Mouse (Mus musculus): ENCODE data around the gene Slc30a7. TPM values are rescaled to one million over a fixed set of nuclear protein-coding genes. Genes with fewer than 3 reads are reported as not detected.

Gene Slc30a7
- polyA plus RNA-seq, 1 experiment from 2014 or later = 32.9 TPM

DNA sequence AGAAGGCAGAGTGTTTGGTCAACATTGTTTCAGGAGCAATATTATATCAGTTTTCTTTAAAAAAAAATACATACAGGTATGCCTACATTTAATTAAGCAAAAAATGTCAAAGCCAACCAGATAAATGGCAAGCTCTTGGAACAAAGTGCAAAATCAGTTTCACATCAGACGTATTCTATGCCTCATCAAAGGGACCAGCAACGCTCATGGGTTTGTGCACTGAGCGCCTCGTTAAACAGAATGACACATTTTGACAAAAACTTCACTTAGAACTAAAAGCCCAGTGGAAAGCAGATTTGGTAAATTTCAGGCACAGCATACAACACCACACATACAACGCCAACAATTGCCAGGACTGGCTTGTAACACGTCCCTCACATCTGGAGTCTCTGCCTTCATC lies 62.8 kb downstream of the Slc30a7 start:
- H3K36me3 ChIP-seq (ENCODE audit: control insufficient read depth, insufficient read depth, low read length) = 0 out of 2 replicates have a peak, but pooled peaks cover 2% of the 10 kb centered on the region
- ATAC-seq (ENCODE audit: insufficient read depth, low FRiP score, low TSS enrichment) (no peak), DNase-seq (ENCODE audit: low spot score) (no peak)
- H3K27me3 ChIP-seq (ENCODE audit: control insufficient read depth, insufficient read depth, low read length) = no peaks in the 10 kb centered on the region
- H3K4me3 ChIP-seq (ENCODE audit: low read depth, low read length) = no peak overlapping the region
- H3K4me2 ChIP-seq (ENCODE audit: low read depth) = no peak overlapping the region
- no peak overlapping the region for H3K27ac ChIP-seq (ENCODE audit: low read depth, low read length)
- 95% methylated on average over 6 of the region's 6 CpGs for WGBS
- no peaks in the 10 kb centered on the region for H3K4me1 ChIP-seq (ENCODE audit: control insufficient read depth, insufficient read depth, low read length)
- no peaks in the 10 kb centered on the region for H3K9me3 ChIP-seq (ENCODE audit: control insufficient read depth, low read length)
- H3K9ac ChIP-seq (ENCODE audit: low read length) = no peak overlapping the region

DNA sequence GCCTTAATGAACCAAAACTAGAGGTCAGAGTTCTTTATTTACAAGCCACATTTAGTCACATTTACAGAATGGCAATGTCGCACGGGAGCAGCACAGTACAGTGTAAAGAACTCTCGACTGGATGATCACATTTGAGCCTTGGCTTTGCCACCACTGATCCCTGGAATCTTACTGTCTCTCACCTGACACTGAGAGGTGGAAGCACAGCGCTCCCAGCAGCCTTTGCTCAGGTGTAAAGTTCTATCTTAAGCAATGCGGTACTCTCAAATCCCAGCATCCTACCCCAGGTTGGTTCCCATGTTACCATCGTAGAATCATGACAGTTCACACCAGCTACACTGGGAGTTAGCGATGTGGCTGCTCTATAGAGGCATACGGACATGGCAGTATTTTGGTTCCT lies 65.7 kb downstream of the Slc30a7 start:
- 92% methylated on average over 8 of the region's 8 CpGs for WGBS
- Histone ChIP-seq H3K4me2 (ENCODE audit: low read depth) (no peak overlapping the region), H3K4me3 (ENCODE audit: low read depth, low read length) (no peak overlapping the region), H3K9ac (ENCODE audit: low read length) (no peak overlapping the region), H3K27ac (ENCODE audit: low read depth, low read length) (no peak overlapping the region), H3K27me3 (ENCODE audit: control insufficient read depth, insufficient read depth, low read length) (no peaks in the 10 kb centered on the region), H3K4me1 (ENCODE audit: control insufficient read depth, insufficient read depth, low read length) (no peaks in the 10 kb centered on the region), H3K9me3 (ENCODE audit: control insufficient read depth, low read length) (no peaks in the 10 kb centered on the region), H3K36me3 (ENCODE audit: control insufficient read depth, insufficient read depth, low read length) (0 out of 2 replicates have a peak, but pooled peaks cover 2% of the 10 kb centered on the region)
- ATAC-seq (ENCODE audit: insufficient read depth, low FRiP score, low TSS enrichment) (no peak), DNase-seq (ENCODE audit: low spot score) (no peak)

DNA sequence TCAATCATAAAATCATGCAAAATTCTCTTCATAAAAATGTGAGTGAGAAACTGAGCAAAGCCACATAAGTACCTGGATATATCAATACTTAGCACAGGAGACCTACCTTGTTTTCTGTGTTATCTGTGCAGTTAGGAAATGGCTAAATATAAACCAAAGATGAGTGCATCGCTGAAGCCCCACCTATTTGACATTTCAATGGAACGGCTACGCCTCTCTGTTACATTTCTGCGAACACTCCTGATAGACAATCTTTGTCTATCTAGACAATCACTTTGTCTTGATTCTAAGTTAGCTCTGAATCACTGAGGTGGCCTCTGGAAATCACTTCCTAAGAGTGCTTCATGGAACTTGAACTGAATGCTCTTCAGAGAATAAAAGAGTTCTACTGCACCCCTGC lies 66.7 kb downstream of the Slc30a7 start:
- ATAC-seq (ENCODE audit: insufficient read depth, low FRiP score, low TSS enrichment) = no peak
- Histone ChIP-seq H3K36me3 (ENCODE audit: control insufficient read depth, insufficient read depth, low read length) (0 out of 2 replicates have a peak, but pooled peaks cover 2% of the 10 kb centered on the region), H3K4me2 (ENCODE audit: low read depth) (no peak overlapping the region), H3K4me3 (ENCODE audit: low read depth, low read length) (no peak overlapping the region), H3K27ac (ENCODE audit: low read depth, low read length) (no peak overlapping the region), H3K9ac (ENCODE audit: low read length) (no peak overlapping the region), H3K27me3 (ENCODE audit: control insufficient read depth, insufficient read depth, low read length) (no peaks in the 10 kb centered on the region), H3K4me1 (ENCODE audit: control insufficient read depth, insufficient read depth, low read length) (no peaks in the 10 kb centered on the region), H3K9me3 (ENCODE audit: control insufficient read depth, low read length) (no peaks in the 10 kb centered on the region)
- WGBS = 95% methylated on average over 4 of the region's 4 CpGs
- no peak for DNase-seq (ENCODE audit: low spot score)

DNA sequence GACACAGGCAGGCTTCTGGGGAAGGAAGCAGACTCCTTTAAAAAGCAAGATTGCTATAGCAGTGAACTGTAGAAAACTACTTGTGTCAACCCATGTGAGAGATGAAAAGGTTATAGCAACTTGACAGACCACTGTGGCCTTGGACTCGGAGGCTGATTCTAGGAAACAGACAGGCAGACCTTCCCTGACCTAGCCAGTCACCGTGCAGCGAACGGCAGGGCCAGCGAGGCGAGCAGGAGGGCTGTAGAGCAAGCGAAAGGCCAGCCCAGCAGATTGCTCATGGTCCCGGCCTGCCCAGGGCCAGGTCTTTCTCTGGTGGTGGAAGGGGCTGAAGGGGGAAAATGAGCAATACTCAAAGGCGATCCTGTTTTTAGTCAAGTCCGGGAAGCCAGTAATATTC lies 69.4 kb downstream of the Slc30a7 start:
- no peak for ATAC-seq (ENCODE audit: insufficient read depth, low FRiP score, low TSS enrichment)
- 91% methylated on average over 10 of the region's 10 CpGs for WGBS

DNA sequence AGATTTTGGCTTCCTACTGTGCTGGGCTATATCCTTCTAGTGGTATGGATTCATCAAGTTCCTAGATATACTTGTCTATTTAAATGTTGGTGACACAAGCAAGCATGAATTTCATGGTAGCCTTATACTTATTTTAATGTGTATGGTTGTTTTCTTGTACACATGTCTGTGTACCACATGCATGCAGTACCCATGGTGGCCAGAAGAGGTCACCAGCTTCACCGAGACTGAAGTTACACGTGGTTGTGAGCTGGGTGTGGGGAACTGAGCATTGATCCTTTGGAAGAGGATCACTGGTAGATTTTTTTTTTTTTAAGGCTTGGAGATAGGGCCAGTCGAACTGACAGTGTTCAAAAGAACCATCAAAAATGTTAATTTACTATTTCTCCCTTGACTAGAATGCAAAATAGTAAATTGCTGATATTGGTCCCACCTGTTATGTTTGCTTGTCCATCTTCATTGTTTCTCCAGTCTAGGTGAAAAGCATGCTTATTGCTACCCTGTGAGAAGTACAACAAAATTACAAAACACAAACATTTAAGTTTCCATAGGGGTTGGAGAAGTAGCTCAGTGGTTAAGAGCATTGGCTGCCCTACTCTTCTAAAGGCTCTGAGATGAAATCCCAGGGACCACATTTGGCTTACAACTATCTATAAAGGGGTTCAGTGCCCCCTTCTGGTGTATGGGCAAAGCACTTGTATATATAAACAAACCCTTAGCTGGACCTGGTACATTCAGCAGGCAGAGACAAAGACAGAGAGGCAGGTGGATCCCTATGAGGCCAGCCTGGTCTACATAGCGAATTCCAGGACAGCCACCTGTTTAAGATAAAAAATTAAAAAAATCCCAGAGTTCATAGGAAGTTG lies 70.2 kb downstream of the Slc30a7 start:
- Histone ChIP-seq H3K4me1 (ENCODE audit: control insufficient read depth, insufficient read depth, low read length) (no peaks in the 10 kb centered on the region), H3K27ac (ENCODE audit: low read depth, low read length) (no peak overlapping the region), H3K9me3 (ENCODE audit: control insufficient read depth, low read length) (no peaks in the 10 kb centered on the region), H3K9ac (ENCODE audit: low read length) (no peak overlapping the region), H3K27me3 (ENCODE audit: control insufficient read depth, insufficient read depth, low read length) (no peaks in the 10 kb centered on the region), H3K4me3 (ENCODE audit: low read depth, low read length) (no peak overlapping the region), H3K36me3 (ENCODE audit: control insufficient read depth, insufficient read depth, low read length) (no peaks in the 10 kb centered on the region), H3K4me2 (ENCODE audit: low read depth) (no peak overlapping the region)
- no peak for DNase-seq (ENCODE audit: low spot score)
- WGBS = 63% methylated on average over 4 of the region's 4 CpGs
- ATAC-seq (ENCODE audit: insufficient read depth, low FRiP score, low TSS enrichment) = no peak; the same call in 1 of the 2 replicates

More for the DNA sequence above, 69.4 kb downstream of the Slc30a7 start:
- H3K36me3 ChIP-seq (ENCODE audit: control insufficient read depth, insufficient read depth, low read length) = 0 out of 2 replicates have a peak, but pooled peaks cover 2% of the 10 kb centered on the region
- no peak overlapping the region for H3K4me3 ChIP-seq (ENCODE audit: low read depth, low read length)
- no peak overlapping the region for H3K9ac ChIP-seq (ENCODE audit: low read length)
- no peaks in the 10 kb centered on the region for H3K27me3 ChIP-seq (ENCODE audit: control insufficient read depth, insufficient read depth, low read length)
- no peak for DNase-seq (ENCODE audit: low spot score)
- H3K27ac ChIP-seq (ENCODE audit: low read depth, low read length) = no peak overlapping the region
- no peak overlapping the region for H3K4me2 ChIP-seq (ENCODE audit: low read depth)
- no peaks in the 10 kb centered on the region for H3K4me1 ChIP-seq (ENCODE audit: control insufficient read depth, insufficient read depth, low read length)
- no peaks in the 10 kb centered on the region for H3K9me3 ChIP-seq (ENCODE audit: control insufficient read depth, low read length)

DNA sequence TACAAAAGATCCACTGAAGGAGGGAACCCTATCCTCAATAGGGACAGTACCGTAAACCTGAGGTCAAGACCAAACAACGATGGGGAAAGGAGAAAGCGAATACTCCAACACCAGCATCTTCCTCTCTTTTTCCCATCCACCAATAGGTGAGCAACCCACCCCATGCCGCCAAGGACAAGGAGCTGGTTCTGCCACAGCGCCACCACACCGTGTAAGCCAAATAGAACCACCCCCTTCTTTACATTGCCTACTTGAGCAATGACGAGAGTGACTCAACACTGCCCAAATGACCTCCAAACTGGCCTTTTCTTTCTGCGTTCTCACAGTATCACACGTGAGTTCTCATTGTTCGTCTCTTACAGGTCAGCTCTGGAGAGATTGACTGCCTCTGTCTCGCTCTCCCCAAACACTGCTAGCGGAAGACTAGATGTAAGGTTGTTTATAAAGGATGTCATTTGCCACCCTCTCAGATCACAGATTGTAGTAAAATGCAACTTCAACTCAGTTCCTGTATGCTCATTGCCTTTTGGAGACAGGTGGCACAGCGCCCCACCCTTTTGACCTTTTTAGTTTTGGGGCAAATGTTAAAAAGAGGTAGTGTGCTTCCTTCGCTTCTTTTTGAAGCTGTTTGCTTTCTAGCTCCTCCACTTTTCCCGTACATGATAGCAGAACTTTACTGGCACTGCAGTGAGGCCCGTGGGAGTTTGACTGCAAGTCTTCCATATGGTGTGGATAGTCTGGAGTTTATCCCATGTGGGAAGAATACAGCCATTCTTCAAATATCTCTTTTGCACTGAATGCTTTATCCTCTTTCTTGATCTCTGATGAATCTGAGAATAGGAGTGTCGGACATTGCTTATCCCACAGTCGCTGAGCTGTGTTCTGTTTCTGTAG lies 73.7 kb downstream of the Slc30a7 start:
- no peaks in the 10 kb centered on the region for H3K9me3 ChIP-seq (ENCODE audit: control insufficient read depth, low read length)
- no peak overlapping the region for H3K4me3 ChIP-seq (ENCODE audit: low read depth, low read length)
- ATAC-seq (ENCODE audit: insufficient read depth, low FRiP score, low TSS enrichment) = no peak
- no peaks in the 10 kb centered on the region for H3K4me1 ChIP-seq (ENCODE audit: control insufficient read depth, insufficient read depth, low read length)
- WGBS = 91% methylated on average over 18 of the region's 18 CpGs
- H3K27ac ChIP-seq (ENCODE audit: low read depth, low read length) = no peak overlapping the region
- no peak overlapping the region for H3K4me2 ChIP-seq (ENCODE audit: low read depth)
- no peaks in the 10 kb centered on the region for H3K36me3 ChIP-seq (ENCODE audit: control insufficient read depth, insufficient read depth, low read length)
- H3K9ac ChIP-seq (ENCODE audit: low read length) = no peak overlapping the region
- no peaks in the 10 kb centered on the region for H3K27me3 ChIP-seq (ENCODE audit: control insufficient read depth, insufficient read depth, low read length)
- no peak for DNase-seq (ENCODE audit: low spot score)

DNA sequence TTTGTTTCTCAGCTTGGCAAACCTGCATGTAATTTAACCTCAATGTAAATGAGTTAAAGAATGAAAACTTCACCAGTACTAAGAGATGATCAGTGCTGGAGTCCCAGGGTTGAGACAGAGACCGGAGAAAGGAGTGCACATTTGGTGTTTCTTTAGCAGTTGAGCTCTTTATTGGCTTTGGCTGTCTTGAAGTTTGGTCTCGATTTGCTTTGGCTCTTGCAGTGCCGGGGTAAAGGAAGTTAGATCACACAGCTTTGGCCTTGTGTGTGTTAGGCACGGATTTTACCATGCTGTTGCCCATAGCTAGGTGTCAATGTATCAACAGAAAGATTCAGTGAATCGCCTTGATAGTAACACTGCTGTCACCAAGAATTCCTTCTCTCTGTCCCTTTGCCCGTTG lies 75.5 kb downstream of the Slc30a7 start:
- 88% methylated on average over 6 of the region's 6 CpGs for WGBS
- DNase-seq (ENCODE audit: low spot score) (no peak), ATAC-seq (ENCODE audit: insufficient read depth, low FRiP score, low TSS enrichment) (no peak)
- Histone ChIP-seq H3K4me1 (ENCODE audit: control insufficient read depth, insufficient read depth, low read length) (no peaks in the 10 kb centered on the region), H3K9me3 (ENCODE audit: control insufficient read depth, low read length) (no peaks in the 10 kb centered on the region), H3K27me3 (ENCODE audit: control insufficient read depth, insufficient read depth, low read length) (no peaks in the 10 kb centered on the region), H3K9ac (ENCODE audit: low read length) (no peak overlapping the region), H3K27ac (ENCODE audit: low read depth, low read length) (no peak overlapping the region), H3K4me3 (ENCODE audit: low read depth, low read length) (no peak overlapping the region), H3K36me3 (ENCODE audit: control insufficient read depth, insufficient read depth, low read length) (no peaks in the 10 kb centered on the region), H3K4me2 (ENCODE audit: low read depth) (no peak overlapping the region)

DNA sequence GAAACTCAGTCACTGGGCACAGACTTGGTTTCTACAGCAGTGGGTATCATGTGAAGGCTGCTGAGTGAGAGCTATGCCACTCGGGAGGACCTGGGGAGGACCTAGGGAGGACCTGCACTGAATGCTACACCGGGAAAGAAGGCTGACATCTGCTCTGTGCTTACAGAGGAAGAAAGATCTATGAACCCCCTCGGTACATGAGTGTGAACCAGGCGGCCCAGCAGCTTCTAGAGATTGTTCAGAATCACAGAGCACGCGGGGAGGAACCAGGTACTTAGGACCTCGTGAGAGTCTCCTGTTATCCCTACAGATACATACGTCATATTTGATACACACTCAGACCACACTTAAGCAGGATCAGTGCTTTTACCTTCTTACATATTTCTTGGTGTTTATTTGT lies 80.7 kb downstream of the Slc30a7 start:
- no peak for DNase-seq (ENCODE audit: low spot score)
- Histone ChIP-seq H3K27me3 (ENCODE audit: control insufficient read depth, insufficient read depth, low read length) (no peaks in the 10 kb centered on the region), H3K9ac (ENCODE audit: low read length) (no peak overlapping the region), H3K36me3 (ENCODE audit: control insufficient read depth, insufficient read depth, low read length) (no peaks in the 10 kb centered on the region), H3K27ac (ENCODE audit: low read depth, low read length) (no peak overlapping the region), H3K4me2 (ENCODE audit: low read depth) (no peak overlapping the region), H3K4me3 (ENCODE audit: low read depth, low read length) (no peak overlapping the region), H3K9me3 (ENCODE audit: control insufficient read depth, low read length) (no peaks in the 10 kb centered on the region), H3K4me1 (ENCODE audit: control insufficient read depth, insufficient read depth, low read length) (no peaks in the 10 kb centered on the region)
- 94% methylated on average over 8 of the region's 8 CpGs for WGBS
- no peak for ATAC-seq (ENCODE audit: insufficient read depth, low FRiP score, low TSS enrichment)

Data from neural tube, embryonic 11.5 days (tissue).